9 mouse cellular contexts compared by ENCODE assay signal in the genomic region with DNA sequence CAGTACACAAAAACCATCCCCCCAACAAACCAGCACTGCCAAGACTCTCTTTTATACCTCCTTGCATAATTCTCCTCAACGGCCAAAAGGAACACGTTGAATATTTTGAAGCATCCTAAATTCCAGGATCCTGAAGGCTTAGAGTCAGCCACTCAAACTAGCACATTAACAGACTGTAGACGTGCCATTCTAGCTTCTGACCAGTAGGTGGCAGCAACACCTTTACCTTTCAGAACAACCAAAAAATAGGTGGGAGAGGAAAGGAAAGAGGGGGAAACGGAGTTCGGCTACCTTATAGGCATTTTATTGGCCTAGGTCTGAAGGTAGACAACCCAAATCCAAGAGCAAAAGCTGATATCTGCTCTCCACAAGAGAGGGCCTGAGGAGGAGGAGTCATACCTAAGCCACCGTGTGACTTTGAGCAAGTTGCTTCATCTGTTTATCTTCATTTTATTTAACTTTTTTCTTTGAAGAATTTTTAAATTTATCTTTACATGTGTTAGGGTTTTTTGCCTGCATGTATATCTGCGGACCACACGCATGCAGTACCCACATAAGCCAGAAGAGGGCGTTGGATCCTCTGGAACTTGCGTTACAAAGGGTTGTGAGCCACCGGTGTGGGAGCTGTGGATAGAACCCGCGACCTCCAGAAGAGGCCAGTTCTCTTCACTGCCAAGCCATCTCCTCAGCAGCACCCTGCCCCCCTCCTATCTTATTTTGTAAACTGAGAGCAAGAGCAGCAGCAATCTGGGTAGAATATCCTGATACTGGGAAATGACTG. TPM values are rescaled to one million over a fixed set of nuclear protein-coding genes. Genes with fewer than 3 reads are reported as not detected.
DNase-seq lines count a peak whose midpoint lies in the region; ATAC-seq lines count a peak whose summit lies in the region.
"Had no signal": no experiment of that assay in that cellular context is flagged by ENCODE, and none has a peak within 500 bp of the region (broad histone marks: within the 10 kb centered on the region; RNA-seq: fewer than 3 reads in every experiment).

No protein-coding gene starts in this region.

- WGBS in embryonic facial prominence, embryonic 11.5 days, result 32% methylated on average over 13 of the region's 13 CpGs

- ATAC-seq in embryonic facial prominence, embryonic 11.5 days (replicated peaks; ENCODE audit: insufficient number of reproducible peaks, low FRiP score, low TSS enrichment, low read depth), result no peak
- peak; percentile 61; the same call in 1 of the 2 replicates for ATAC-seq in monocyte, adult 5-6 weeks (replicated peaks; ENCODE audit: insufficient number of reproducible peaks, low FRiP score, low TSS enrichment, poor library complexity, severe bottlenecking)

- H3K4me1 ChIP-seq in embryonic facial prominence, embryonic 11.5 days (ENCODE audit: control insufficient read depth, insufficient read depth, low read length), result no peaks in the 10 kb centered on the region

- no peaks in the 10 kb centered on the region for H3K9me3 ChIP-seq in embryonic facial prominence, embryonic 11.5 days (replicated peaks; ENCODE audit: control insufficient read depth, low read length)

- peak; percentile 57 for DNase-seq in gastrocnemius, adult 18-20 months (ENCODE audit: low spot score)
- DNase-seq in gastrocnemius, postnatal 10 days, result no peak
- DNase-seq in 3T3-L1 (ENCODE audit: low read depth, low spot score) (peak; percentile 83), R1 (ENCODE audit: low read depth, low spot score) (peak; percentile 84)
- peak; percentile 87 for DNase-seq in embryonic facial prominence, embryonic 11.5 days (ENCODE audit: low spot score)
- DNase-seq in layer of hippocampus, adult 8-10 months (ENCODE audit: low spot score in 2 of 2), result peak; percentile 40 to 65
- no peak for DNase-seq in yolk sac, embryonic 10.5 days (ENCODE audit: low spot score)

- no peak overlapping the region for H3K9ac ChIP-seq in embryonic facial prominence, embryonic 11.5 days (replicated peaks; ENCODE audit: low read length)

- no peak overlapping the region for H3K4me2 ChIP-seq in embryonic facial prominence, embryonic 11.5 days (ENCODE audit: low read depth, low read length)

- H3K27ac ChIP-seq in embryonic facial prominence, embryonic 11.5 days (replicated peaks; ENCODE audit: low read depth, low read length), result no peak overlapping the region

- H3K36me3 ChIP-seq in embryonic facial prominence, embryonic 11.5 days (replicated peaks; ENCODE audit: control insufficient read depth, insufficient read depth, low read depth, low read length), result no peaks in the 10 kb centered on the region

- no peak overlapping the region for H3K4me3 ChIP-seq in embryonic facial prominence, embryonic 11.5 days (ENCODE audit: low read depth, low read length)

- H3K27me3 ChIP-seq in embryonic facial prominence, embryonic 11.5 days (ENCODE audit: control insufficient read depth, insufficient read depth, low read length), result peaks cover 21% of the 10 kb centered on the region

RNA-seq across cellular contexts. Expression of gene Prph, which starts 5.3 kb away (rescaled TPM):
- total RNA-seq in gastrocnemius, adult 18-20 months (2021), result under 1 TPM; 0.43 to 0.88 TPM
- 1 to 10 TPM; 1.7 to 2.0 TPM for total RNA-seq in gastrocnemius, postnatal 10 days (2021)
- polyA plus RNA-seq in embryonic facial prominence, embryonic 11.5 days (2014; fragmentation: Nextera tagmentation; extraction: Ambion mirVana), result 17.1 and 20.6 TPM in 2 replicates
- total RNA-seq in layer of hippocampus, adult 8-10 months (2022), result 1 to 10 TPM in 3 of 4 experiments, under 1 TPM in 1; 0.96 to 1.9 (median 1.4) TPM
- 1.1 TPM in 1 of 3 replicates, not detected in the others for total RNA-seq in monocyte, adult 5-6 weeks (2017)

RNA-seq across cellular contexts. Expression of gene Tuba1c, which starts 20.0 kb away (rescaled TPM):
- 1 to 10 TPM; 5.4 to 9.9 TPM for total RNA-seq in gastrocnemius, adult 18-20 months (2021)
- total RNA-seq in gastrocnemius, postnatal 10 days (2021), result 10 to 100 TPM; 31.9 to 39.8 TPM
- 132 and 138 TPM in 2 replicates for polyA plus RNA-seq in embryonic facial prominence, embryonic 11.5 days (2014; fragmentation: Nextera tagmentation; extraction: Ambion mirVana)
- 10 to 100 TPM; 47.7 to 64.5 (median 52.7) TPM for total RNA-seq in layer of hippocampus, adult 8-10 months (2022)
- total RNA-seq in monocyte, adult 5-6 weeks (2017), result 104 to 150 TPM (median 116 TPM) in 3 replicates

RNA-seq across cellular contexts. Expression of gene Troap, which starts 24.7 kb away (rescaled TPM):
- total RNA-seq in gastrocnemius, adult 18-20 months (2021), result under 1 TPM in 1 of 2 experiments, not detected in 1; 0.21 TPM
- total RNA-seq in gastrocnemius, postnatal 10 days (2021), result 1 to 10 TPM; 2.5 to 4.6 TPM
- polyA plus RNA-seq in embryonic facial prominence, embryonic 11.5 days (2014; fragmentation: Nextera tagmentation; extraction: Ambion mirVana), result 20.6 and 23.8 TPM in 2 replicates
- total RNA-seq in layer of hippocampus, adult 8-10 months (2022), result under 1 TPM; 0.33 to 0.66 (median 0.46) TPM
- total RNA-seq in monocyte, adult 5-6 weeks (2017), result 2.3 to 3.6 TPM in 2 of 3 replicates, not detected in the other

RNA-seq across cellular contexts. Expression of gene C1ql4, which starts 38.0 kb away (rescaled TPM):
- total RNA-seq in gastrocnemius, adult 18-20 months (2021), result not detected
- total RNA-seq in gastrocnemius, postnatal 10 days (2021), result not detected
- 1.0 and 1.1 TPM in 2 replicates for polyA plus RNA-seq in embryonic facial prominence, embryonic 11.5 days (2014; fragmentation: Nextera tagmentation; extraction: Ambion mirVana)
- under 1 TPM in 1 of 4 experiments, not detected in 3; 0.21 TPM for total RNA-seq in layer of hippocampus, adult 8-10 months (2022)
- total RNA-seq in monocyte, adult 5-6 weeks (2017), result not detected in 3 replicates
- total RNA-seq: heart, postnatal 14 days had no signal

RNA-seq across cellular contexts. Expression of gene Dnajc22, which starts 43.3 kb away (rescaled TPM):
- under 1 TPM in 1 of 2 experiments, not detected in 1; 0.19 TPM for total RNA-seq in gastrocnemius, adult 18-20 months (2021)
- total RNA-seq in gastrocnemius, postnatal 10 days (2021), result under 1 TPM in 1 of 2 experiments, not detected in 1; 0.50 TPM
- polyA plus RNA-seq in embryonic facial prominence, embryonic 11.5 days (2014; fragmentation: Nextera tagmentation; extraction: Ambion mirVana), result 0.18 and 0.56 TPM in 2 replicates
- under 1 TPM in 3 of 4 experiments, not detected in 1; 0.31 to 0.39 (median 0.34) TPM for total RNA-seq in layer of hippocampus, adult 8-10 months (2022)
- total RNA-seq in monocyte, adult 5-6 weeks (2017), result not detected in 3 replicates

Comparison
In these comparisons a context has a peak if more than half of its experiments do, and no peak if none do; other contexts are left out.
1. DNase-seq: peak in gastrocnemius, adult 18-20 months (single experiment), 3T3-L1 (single experiment), R1 (single experiment), embryonic facial prominence, embryonic 11.5 days (single experiment) and layer of hippocampus, adult 8-10 months (2 of 2); none in gastrocnemius, postnatal 10 days (single experiment) and yolk sac, embryonic 10.5 days (single experiment).